Mouse (Mus musculus): ENCODE measurements around the gene C2cd4c. TPM values are rescaled to one million over a fixed set of nuclear protein-coding genes. Genes with fewer than 3 reads are reported as not detected.

C2cd4c gene
- total and polyA plus RNA-seq, 2 experiments: 0.10 TPM; not detected in 1

- no peak for DNase-seq (ENCODE audit: extremely low read depth, low read depth, low spot score)
- Histone ChIP-seq H3K27ac (replicated peaks; ENCODE audit: insufficient read depth, low read depth, low read length) (no peak overlapping the region), H3K36me3 (ENCODE audit: control insufficient read depth, insufficient read depth, low read length) (no peaks in the 10 kb centered on the region), H3K79me2 (ENCODE audit: control insufficient read depth, insufficient read depth, low read length) (no peaks in the 10 kb centered on the region), H3K27me3 (ENCODE audit: control insufficient read depth, insufficient read depth, low read length) (peaks cover 3% of the 10 kb centered on the region; the same call in 1 of the 2 replicates), H3K4me3 (ENCODE audit: insufficient read depth, low read depth, low read length) (no peak overlapping the region), H3K9ac (ENCODE audit: low read depth, low read length) (no peak overlapping the region), H3K4me1 (ENCODE audit: control insufficient read depth, insufficient read depth, low read length) (no peaks in the 10 kb centered on the region)
- no peak for TF ChIP-seq POLR2A (IDR thresholded peaks at IDR 0.05; ENCODE audit: extremely low read depth, insufficient read depth, low read length)
- TF ChIP-seq CTCF (IDR thresholded peaks at IDR 0.05; ENCODE audit: low read depth, low read length): no peak
- WGBS: 42% methylated on average over 2 of the region's 2 CpGs
Measured at GRCm38 (mm10) chr10:79607892-79608291, 5.9 kb downstream of the C2cd4c start.

- WGBS: 75% methylated on average over 4 of the region's 4 CpGs
- H3K27me3 ChIP-seq (ENCODE audit: control insufficient read depth, insufficient read depth, low read length): no peaks in the 10 kb centered on the region
- TF ChIP-seq POLR2A (IDR thresholded peaks at IDR 0.05; ENCODE audit: extremely low read depth, insufficient read depth, low read length) (no peak), CTCF (IDR thresholded peaks at IDR 0.05; ENCODE audit: low read depth, low read length) (no peak)
- H3K27ac ChIP-seq (replicated peaks; ENCODE audit: insufficient read depth, low read depth, low read length): no peak overlapping the region
- H3K9ac ChIP-seq (ENCODE audit: low read depth, low read length): no peak overlapping the region
- no peaks in the 10 kb centered on the region for H3K4me1 ChIP-seq (ENCODE audit: control insufficient read depth, insufficient read depth, low read length)
- no peak for DNase-seq (ENCODE audit: extremely low read depth, low read depth, low spot score)
- H3K4me3 ChIP-seq (ENCODE audit: insufficient read depth, low read depth, low read length): no peak overlapping the region
- H3K36me3 ChIP-seq (ENCODE audit: control insufficient read depth, insufficient read depth, low read length): no peaks in the 10 kb centered on the region
- H3K79me2 ChIP-seq (ENCODE audit: control insufficient read depth, insufficient read depth, low read length): no peaks in the 10 kb centered on the region
Measured at GRCm38 (mm10) chr10:79606537-79606936, 7.3 kb downstream of the C2cd4c start.

- Histone ChIP-seq H3K27ac (replicated peaks; ENCODE audit: insufficient read depth, low read depth, low read length) (no peak overlapping the region), H3K79me2 (ENCODE audit: control insufficient read depth, insufficient read depth, low read length) (no peaks in the 10 kb centered on the region), H3K36me3 (ENCODE audit: control insufficient read depth, insufficient read depth, low read length) (no peaks in the 10 kb centered on the region), H3K4me1 (ENCODE audit: control insufficient read depth, insufficient read depth, low read length) (peaks cover 6% of the 10 kb centered on the region; the same call in 1 of the 2 replicates), H3K4me3 (ENCODE audit: insufficient read depth, low read depth, low read length) (no peak overlapping the region), H3K27me3 (ENCODE audit: control insufficient read depth, insufficient read depth, low read length) (no peaks in the 10 kb centered on the region), H3K9ac (ENCODE audit: low read depth, low read length) (no peak overlapping the region)
- TF ChIP-seq CTCF (IDR thresholded peaks at IDR 0.05; ENCODE audit: low read depth, low read length): no peak
- TF ChIP-seq POLR2A (IDR thresholded peaks at IDR 0.05; ENCODE audit: extremely low read depth, insufficient read depth, low read length): no peak
- 87% methylated on average over 4 of the region's 4 CpGs for WGBS
- no peak for DNase-seq (ENCODE audit: extremely low read depth, low read depth, low spot score)
Measured at GRCm38 (mm10) chr10:79597936-79598230, 15.9 kb downstream of the C2cd4c start.

GRCm38 (mm10) chr10:79597051-79597935 lies 16.5 kb downstream of the C2cd4c start:
- H3K79me2 ChIP-seq (ENCODE audit: control insufficient read depth, insufficient read depth, low read length): no peaks in the 10 kb centered on the region
- H3K27me3 ChIP-seq (ENCODE audit: control insufficient read depth, insufficient read depth, low read length): no peaks in the 10 kb centered on the region
- no peak for DNase-seq (ENCODE audit: extremely low read depth, low read depth, low spot score)
- WGBS: 70% methylated on average over 13 of the region's 13 CpGs
- TF ChIP-seq POLR2A (IDR thresholded peaks at IDR 0.05; ENCODE audit: extremely low read depth, insufficient read depth, low read length): no peak
- TF ChIP-seq CTCF (IDR thresholded peaks at IDR 0.05; ENCODE audit: low read depth, low read length): no peak
- H3K36me3 ChIP-seq (ENCODE audit: control insufficient read depth, insufficient read depth, low read length): no peaks in the 10 kb centered on the region
- H3K4me1 ChIP-seq (ENCODE audit: control insufficient read depth, insufficient read depth, low read length): peaks cover 6% of the 10 kb centered on the region; the same call in 1 of the 2 replicates
- H3K4me3 ChIP-seq (ENCODE audit: insufficient read depth, low read depth, low read length): no peak overlapping the region
- H3K27ac ChIP-seq (replicated peaks; ENCODE audit: insufficient read depth, low read depth, low read length): no peak overlapping the region
- no peak overlapping the region for H3K9ac ChIP-seq (ENCODE audit: low read depth, low read length)

GRCm38 (mm10) chr10:79595590-79595929 lies 18.3 kb downstream of the C2cd4c start:
- no peak for TF ChIP-seq POLR2A (IDR thresholded peaks at IDR 0.05; ENCODE audit: extremely low read depth, insufficient read depth, low read length)
- no peak for TF ChIP-seq CTCF (IDR thresholded peaks at IDR 0.05; ENCODE audit: low read depth, low read length)
- DNase-seq (ENCODE audit: extremely low read depth, low read depth, low spot score): peak; percentile 86
- H3K79me2 ChIP-seq (ENCODE audit: control insufficient read depth, insufficient read depth, low read length): no peaks in the 10 kb centered on the region
- peaks cover 6% of the 10 kb centered on the region; the same call in 1 of the 2 replicates for H3K4me1 ChIP-seq (ENCODE audit: control insufficient read depth, insufficient read depth, low read length)
- no peaks in the 10 kb centered on the region for H3K27me3 ChIP-seq (ENCODE audit: control insufficient read depth, insufficient read depth, low read length)
- no peak overlapping the region for H3K4me3 ChIP-seq (ENCODE audit: insufficient read depth, low read depth, low read length)
- no peaks in the 10 kb centered on the region for H3K36me3 ChIP-seq (ENCODE audit: control insufficient read depth, insufficient read depth, low read length)
- H3K9ac ChIP-seq (ENCODE audit: low read depth, low read length): peak overlapping the region; percentile 40; the same call in 1 of the 2 replicates
- WGBS: 11% methylated on average over 8 of the region's 8 CpGs
- peak overlapping the region; percentile 78 for H3K27ac ChIP-seq (replicated peaks; ENCODE audit: insufficient read depth, low read depth, low read length)
